In genomic region chr8:70682692-70683091, GRCm38 (mm10) we compare ENCODE assay signal across 11 mouse cellular contexts. TPM values are rescaled to one million over a fixed set of nuclear protein-coding genes. Genes with fewer than 3 reads are reported as not detected.
DNase-seq lines count a peak whose midpoint lies in the region; ATAC-seq and TF ChIP-seq lines count a peak whose summit lies in the region.
"Had no signal": no experiment of that assay in that cellular context is flagged by ENCODE, and none has a peak within 500 bp of the region (broad histone marks: within the 10 kb centered on the region; RNA-seq: fewer than 3 reads in every experiment).

No protein-coding gene starts in this region.

- 65% methylated on average over 3 of the region's 3 CpGs for WGBS in hindbrain, embryonic 13.5 days
- WGBS in hindbrain, embryonic 12.5 days, result 66% methylated on average over 3 of the region's 3 CpGs
- WGBS in limb, embryonic 14.5 days, result 60% methylated on average over 3 of the region's 3 CpGs

- no peak for TF ChIP-seq POLR2A in limb, embryonic 14.5 days (IDR thresholded peaks at IDR 0.05; ENCODE audit: borderline replicate concordance, extremely low read depth, insufficient read depth, insufficient read length)

- peak overlapping the region; percentile 62 for H3K9ac ChIP-seq in hindbrain, embryonic 13.5 days
- no peak overlapping the region for H3K9ac ChIP-seq in hindbrain, embryonic 12.5 days
- no peak overlapping the region for H3K9ac ChIP-seq in limb, embryonic 14.5 days (ENCODE audit: low read depth, low read length, severe bottlenecking)
- H3K9ac ChIP-seq: forebrain, embryonic 15.5 days; liver, embryonic 14.5 days had no signal

- peaks cover 24% of the 10 kb centered on the region for H3K36me3 ChIP-seq in hindbrain, embryonic 13.5 days
- peaks cover 20% of the 10 kb centered on the region for H3K36me3 ChIP-seq in hindbrain, embryonic 12.5 days
- H3K36me3 ChIP-seq in C2C12 (ENCODE audit: control insufficient read depth, insufficient read depth), result peaks cover 21% of the 10 kb centered on the region
- H3K36me3 ChIP-seq in limb, embryonic 14.5 days (ENCODE audit: control insufficient read depth, insufficient read depth, low read length), result peaks cover 19% of the 10 kb centered on the region

- H3K4me2 ChIP-seq in hindbrain, embryonic 13.5 days, result no peak overlapping the region; the same call in 1 of the 2 replicates
- H3K4me2 ChIP-seq in hindbrain, embryonic 12.5 days (replicated peaks), result no peak overlapping the region
- H3K4me2 ChIP-seq in limb, embryonic 14.5 days (replicated peaks; ENCODE audit: low read depth, low read length, severe bottlenecking), result peak overlapping the region; percentile 34
- H3K4me2 ChIP-seq: forebrain, embryonic 15.5 days had no signal

- no peak overlapping the region for H3K4me3 ChIP-seq in hindbrain, embryonic 13.5 days
- no peak overlapping the region for H3K4me3 ChIP-seq in hindbrain, embryonic 12.5 days
- no peak overlapping the region for H3K4me3 ChIP-seq in C2C12 (ENCODE audit: insufficient read depth, poor library complexity, severe bottlenecking)
- no peak overlapping the region for H3K4me3 ChIP-seq in limb, embryonic 14.5 days (replicated peaks; ENCODE audit: low read length)
- H3K4me3 ChIP-seq: forebrain, embryonic 15.5 days had no signal

- no peaks in the 10 kb centered on the region for H3K79me2 ChIP-seq in C2C12 (ENCODE audit: control insufficient read depth, insufficient read depth)

- H3K79me3 ChIP-seq in C2C12 (ENCODE audit: low read depth), result no peaks in the 10 kb centered on the region

- no peak overlapping the region for H3K27ac ChIP-seq in hindbrain, embryonic 13.5 days
- H3K27ac ChIP-seq in hindbrain, embryonic 12.5 days, result no peak overlapping the region
- no peak overlapping the region for H3K27ac ChIP-seq in limb, embryonic 14.5 days (replicated peaks; ENCODE audit: low read depth, low read length)
- H3K27ac ChIP-seq: forebrain, embryonic 15.5 days; liver, embryonic 14.5 days had no signal

- 0 out of 2 replicates have a peak, but pooled peaks have one; percentile 13 for ATAC-seq in hindbrain, embryonic 13.5 days (ENCODE audit: low FRiP score)
- no peak for ATAC-seq in hindbrain, embryonic 12.5 days (ENCODE audit: low FRiP score)
- ATAC-seq in limb, embryonic 14.5 days (ENCODE audit: low FRiP score, low read depth), result no peak
- ATAC-seq: forebrain, embryonic 15.5 days had no signal

- TF ChIP-seq CTCF in C2C12 (IDR thresholded peaks at IDR 0.05; ENCODE audit: control insufficient read depth, insufficient read depth, insufficient read length), result no peak

- peak; percentile 24 for DNase-seq in R1 (ENCODE audit: low read depth, low spot score)
- DNase-seq in limb, embryonic 14.5 days (ENCODE audit: low spot score), result no peak
- DNase-seq in layer of hippocampus, postnatal 25 days (ENCODE audit: extremely low spot score in 1 of 2, low spot score in 1 of 2), result no peak
- DNase-seq in adrenal gland, adult 8-10 months, result no peak
- no peak for DNase-seq in cerebellum, adult 8-10 months
- DNase-seq: kidney, adult 18-20 months had no signal

- H3K27me3 ChIP-seq in hindbrain, embryonic 13.5 days, result no peaks in the 10 kb centered on the region
- peaks cover 6% of the 10 kb centered on the region; the same call in 1 of the 2 replicates for H3K27me3 ChIP-seq in hindbrain, embryonic 12.5 days
- H3K27me3 ChIP-seq in C2C12 (ENCODE audit: control insufficient read depth, insufficient read depth, insufficient read length), result no peaks in the 10 kb centered on the region
- H3K27me3 ChIP-seq in limb, embryonic 14.5 days (ENCODE audit: control insufficient read depth, insufficient read depth, low read length), result no peaks in the 10 kb centered on the region
- H3K27me3 ChIP-seq: forebrain, embryonic 15.5 days had no signal

- no peaks in the 10 kb centered on the region for H3K9me3 ChIP-seq in hindbrain, embryonic 13.5 days
- no peaks in the 10 kb centered on the region for H3K9me3 ChIP-seq in hindbrain, embryonic 12.5 days (replicated peaks)
- no peaks in the 10 kb centered on the region for H3K9me3 ChIP-seq in limb, embryonic 14.5 days (ENCODE audit: control insufficient read depth, low read length)
- H3K9me3 ChIP-seq: forebrain, embryonic 15.5 days had no signal

- H3ac ChIP-seq in C2C12 (ENCODE audit: control insufficient read depth, insufficient read length, low read depth), result no peak overlapping the region

- H3K4me1 ChIP-seq in hindbrain, embryonic 13.5 days (replicated peaks), result peaks cover 8% of the 10 kb centered on the region
- peaks cover 6% of the 10 kb centered on the region for H3K4me1 ChIP-seq in hindbrain, embryonic 12.5 days
- peaks cover 6% of the 10 kb centered on the region; the same call in 1 of the 2 replicates for H3K4me1 ChIP-seq in limb, embryonic 14.5 days (ENCODE audit: control insufficient read depth, insufficient read depth, low read length)

TF ChIP-seq in C2C12, 6 proteins besides CTCF, POLR2A, EP300 and RAD21:
- no peak for TF ChIP-seq MYOG (IDR thresholded peaks at IDR 0.05; ENCODE audit: control insufficient read depth, extremely low read depth, insufficient read length)
- no peak for TF ChIP-seq CEBPB (IDR thresholded peaks at IDR 0.05; ENCODE audit: low read depth)
- TF ChIP-seq MAX (IDR thresholded peaks at IDR 0.05), result no peak
- TF ChIP-seq MYOD1 (IDR thresholded peaks at IDR 0.05; ENCODE audit: control insufficient read depth, insufficient read length, low read depth), result peak; percentile 63
- TF ChIP-seq FOSL1 (IDR thresholded peaks at IDR 0.05; ENCODE audit: insufficient read depth, low read length, poor library complexity, severe bottlenecking), result no peak

RNA-seq across cellular contexts. Expression of gene Lsm4, which starts 9.6 kb away (rescaled TPM):
- 191 and 193 TPM in 2 replicates for polyA plus RNA-seq in hindbrain, embryonic 13.5 days (2015; fragmentation: Nextera tagmentation; extraction: Ambion mirVana)
- polyA plus RNA-seq in hindbrain, embryonic 12.5 days (2016; fragmentation: Nextera tagmentation; extraction: Ambion mirVana), result 227 and 231 TPM in 2 replicates
- polyA plus RNA-seq in C2C12 (2012; fragmentation: generic; extraction: Trizol), result 300 TPM
- polyA plus RNA-seq in limb, embryonic 14.5 days (2012; rRNA removed), result 172 and 182 TPM in 2 replicates
- polyA plus RNA-seq in limb, embryonic 14.5 days (2014; fragmentation: Nextera tagmentation; extraction: Ambion mirVana), result 247 and 256 TPM in 2 replicates
- 10 to 100 TPM; 66.2 to 67.4 TPM for total RNA-seq in layer of hippocampus, postnatal 25 days (2021)
- 100 to 1,000 TPM in 1 of 4 experiments, 10 to 100 TPM in 3; 81.4 to 101 (median 86.6) TPM for total RNA-seq in adrenal gland, adult 8-10 months (2022)

RNA-seq across cellular contexts. Expression of gene Jund, which starts 16.1 kb away (rescaled TPM):
- 79.2 and 94.3 TPM in 2 replicates for polyA plus RNA-seq in hindbrain, embryonic 13.5 days (2015; fragmentation: Nextera tagmentation; extraction: Ambion mirVana)
- polyA plus RNA-seq in hindbrain, embryonic 12.5 days (2016; fragmentation: Nextera tagmentation; extraction: Ambion mirVana), result 186 and 217 TPM in 2 replicates
- polyA plus RNA-seq in C2C12 (2012; fragmentation: generic; extraction: Trizol), result 128 TPM
- 218 and 287 TPM in 2 replicates for polyA plus RNA-seq in limb, embryonic 14.5 days (2012; rRNA removed)
- polyA plus RNA-seq in limb, embryonic 14.5 days (2014; fragmentation: Nextera tagmentation; extraction: Ambion mirVana), result 115 and 119 TPM in 2 replicates
- total RNA-seq in layer of hippocampus, postnatal 25 days (2021), result 100 to 1,000 TPM; 181 to 194 TPM
- 100 to 1,000 TPM; 187 to 329 (median 253) TPM for total RNA-seq in adrenal gland, adult 8-10 months (2022)

RNA-seq across cellular contexts. Expression of gene Iqcn, which starts 20.6 kb away (rescaled TPM):
- 0.04 and 0.09 TPM in 2 replicates for polyA plus RNA-seq in hindbrain, embryonic 13.5 days (2015; fragmentation: Nextera tagmentation; extraction: Ambion mirVana)
- polyA plus RNA-seq in hindbrain, embryonic 12.5 days (2016; fragmentation: Nextera tagmentation; extraction: Ambion mirVana), result 0.05 TPM in 1 of 2 replicates, not detected in the other
- 0.01 TPM for polyA plus RNA-seq in C2C12 (2012; fragmentation: generic; extraction: Trizol)
- 0.04 and 0.08 TPM in 2 replicates for polyA plus RNA-seq in limb, embryonic 14.5 days (2012; rRNA removed)
- 0.10 TPM in 1 of 2 replicates, not detected in the other for polyA plus RNA-seq in limb, embryonic 14.5 days (2014; fragmentation: Nextera tagmentation; extraction: Ambion mirVana)
- under 1 TPM; 0.05 to 0.12 TPM for total RNA-seq in layer of hippocampus, postnatal 25 days (2021)
- under 1 TPM in 3 of 4 experiments, not detected in 1; 0.07 to 0.09 (median 0.08) TPM for total RNA-seq in adrenal gland, adult 8-10 months (2022)
- polyA plus RNA-seq: liver, embryonic 14.5 days had no signal

RNA-seq across cellular contexts. Expression of gene Pgpep1, which starts 22.5 kb away (rescaled TPM):
- 103 and 105 TPM in 2 replicates for polyA plus RNA-seq in hindbrain, embryonic 13.5 days (2015; fragmentation: Nextera tagmentation; extraction: Ambion mirVana)
- polyA plus RNA-seq in hindbrain, embryonic 12.5 days (2016; fragmentation: Nextera tagmentation; extraction: Ambion mirVana), result 101 and 125 TPM in 2 replicates
- 34.9 TPM for polyA plus RNA-seq in C2C12 (2012; fragmentation: generic; extraction: Trizol)
- polyA plus RNA-seq in limb, embryonic 14.5 days (2012; rRNA removed), result 47.6 and 59.8 TPM in 2 replicates
- 64.1 and 68.7 TPM in 2 replicates for polyA plus RNA-seq in limb, embryonic 14.5 days (2014; fragmentation: Nextera tagmentation; extraction: Ambion mirVana)
- total RNA-seq in layer of hippocampus, postnatal 25 days (2021), result 10 to 100 TPM; 21.1 to 25.1 TPM
- 100 to 1,000 TPM; 129 to 163 (median 131) TPM for total RNA-seq in adrenal gland, adult 8-10 months (2022)

RNA-seq across cellular contexts. Expression of gene Gm3336, which starts 35.7 kb away (rescaled TPM):
- polyA plus RNA-seq in hindbrain, embryonic 13.5 days (2015; fragmentation: Nextera tagmentation; extraction: Ambion mirVana), result not detected in 2 replicates
- polyA plus RNA-seq in hindbrain, embryonic 12.5 days (2016; fragmentation: Nextera tagmentation; extraction: Ambion mirVana), result not detected in 2 replicates
- polyA plus RNA-seq in C2C12 (2012; fragmentation: generic; extraction: Trizol), result not detected
- not detected in 2 replicates for polyA plus RNA-seq in limb, embryonic 14.5 days (2012; rRNA removed)
- not detected in 2 replicates for polyA plus RNA-seq in limb, embryonic 14.5 days (2014; fragmentation: Nextera tagmentation; extraction: Ambion mirVana)
- not detected for total RNA-seq in layer of hippocampus, postnatal 25 days (2021)
- not detected for total RNA-seq in adrenal gland, adult 8-10 months (2022)
- polyA plus RNA-seq: forebrain, embryonic 15.5 days had no signal
